Comparison of ENCODE assay signal across 17 mouse cellular contexts in genomic region chr8:44576993-44577392, GRCm38 (mm10).
DNase-seq lines count a peak whose midpoint lies in the region; ATAC-seq and TF ChIP-seq lines count a peak whose summit lies in the region.
"Had no signal": no experiment of that assay in that cellular context is flagged by ENCODE, and none has a peak within 500 bp of the region (broad histone marks: within the 10 kb centered on the region; RNA-seq: fewer than 3 reads in every experiment).

No protein-coding gene starts in this region.

- no peaks in the 10 kb centered on the region for H3K27me3 ChIP-seq in hindbrain, embryonic 14.5 days (ENCODE audit: control insufficient read depth, insufficient read depth, low read length)
- H3K27me3 ChIP-seq in hindbrain, embryonic 10.5 days (ENCODE audit: insufficient read depth, poor library complexity, severe bottlenecking): no peaks in the 10 kb centered on the region
- H3K27me3 ChIP-seq in hindbrain, postnatal 0 days (ENCODE audit: insufficient read depth, low read length): no peaks in the 10 kb centered on the region
- H3K27me3 ChIP-seq in kidney, adult 2 months (replicated peaks; ENCODE audit: control insufficient read depth, insufficient read depth, low read length): no peaks in the 10 kb centered on the region
- no peaks in the 10 kb centered on the region for H3K27me3 ChIP-seq in cerebellum, adult 2 months (ENCODE audit: control insufficient read depth, insufficient read depth, low read length)
- H3K27me3 ChIP-seq: embryonic facial prominence, embryonic 12.5 days; forebrain, embryonic 15.5 days had no signal

- ATAC-seq in hindbrain, embryonic 14.5 days (ENCODE audit: low FRiP score): no peak
- ATAC-seq in hindbrain, postnatal 0 days: no peak
- ATAC-seq: forebrain, embryonic 15.5 days; intestine, embryonic 16.5 days had no signal

- TF ChIP-seq CTCF in hindbrain, postnatal 0 days (IDR thresholded peaks at IDR 0.05; ENCODE audit: low read depth): no peak
- TF ChIP-seq CTCF in kidney, adult 2 months (conservative IDR thresholded peaks at IDR 0.05; ENCODE audit: insufficient read depth, insufficient read length, low read depth, low read length): no peak
- no peak for TF ChIP-seq CTCF in cerebellum, adult 2 months (IDR thresholded peaks at IDR 0.05; ENCODE audit: borderline replicate concordance, insufficient read depth, low read depth, low read length)

- H3K4me3 ChIP-seq in hindbrain, embryonic 14.5 days (replicated peaks; ENCODE audit: low read length): no peak overlapping the region
- H3K4me3 ChIP-seq in hindbrain, embryonic 10.5 days: no peak overlapping the region
- H3K4me3 ChIP-seq in hindbrain, postnatal 0 days (ENCODE audit: low read length): no peak overlapping the region
- no peak overlapping the region for H3K4me3 ChIP-seq in kidney, adult 2 months (ENCODE audit: insufficient read depth, low read depth, low read length)
- H3K4me3 ChIP-seq in cerebellum, adult 2 months (replicated peaks; ENCODE audit: insufficient read depth, low read depth, low read length): no peak overlapping the region
- H3K4me3 ChIP-seq: embryonic facial prominence, embryonic 12.5 days; forebrain, embryonic 15.5 days; heart, embryonic 10.5 days had no signal

- no peak overlapping the region for H3K27ac ChIP-seq in hindbrain, embryonic 14.5 days
- no peak overlapping the region for H3K27ac ChIP-seq in hindbrain, embryonic 10.5 days
- no peak overlapping the region for H3K27ac ChIP-seq in hindbrain, postnatal 0 days
- H3K27ac ChIP-seq in kidney, adult 2 months (ENCODE audit: insufficient read depth, low read depth, low read length): no peak overlapping the region
- H3K27ac ChIP-seq in cerebellum, adult 2 months (ENCODE audit: insufficient read depth, low read length): no peak overlapping the region
- H3K27ac ChIP-seq: embryonic facial prominence, embryonic 12.5 days; forebrain, embryonic 15.5 days; heart, embryonic 10.5 days had no signal

- no peak overlapping the region for H3K4me2 ChIP-seq in hindbrain, embryonic 14.5 days (replicated peaks)
- no peak overlapping the region for H3K4me2 ChIP-seq in hindbrain, postnatal 0 days (ENCODE audit: low read depth, low read length)
- H3K4me2 ChIP-seq: embryonic facial prominence, embryonic 12.5 days; forebrain, embryonic 15.5 days had no signal

- H3K9me3 ChIP-seq in hindbrain, embryonic 14.5 days (ENCODE audit: control insufficient read depth, low read length): no peaks in the 10 kb centered on the region
- no peaks in the 10 kb centered on the region for H3K9me3 ChIP-seq in hindbrain, embryonic 10.5 days
- H3K9me3 ChIP-seq in hindbrain, postnatal 0 days (ENCODE audit: low read length): no peaks in the 10 kb centered on the region
- H3K9me3 ChIP-seq: embryonic facial prominence, embryonic 12.5 days; forebrain, embryonic 15.5 days; heart, embryonic 10.5 days had no signal

- no peak overlapping the region for H3K9ac ChIP-seq in hindbrain, embryonic 14.5 days
- no peak overlapping the region for H3K9ac ChIP-seq in hindbrain, postnatal 0 days (replicated peaks; ENCODE audit: low read length)
- H3K9ac ChIP-seq: embryonic facial prominence, embryonic 12.5 days; forebrain, embryonic 15.5 days had no signal

- no peaks in the 10 kb centered on the region for H3K36me3 ChIP-seq in hindbrain, embryonic 14.5 days (replicated peaks; ENCODE audit: control insufficient read depth, insufficient read depth)
- no peaks in the 10 kb centered on the region for H3K36me3 ChIP-seq in hindbrain, embryonic 10.5 days
- no peaks in the 10 kb centered on the region for H3K36me3 ChIP-seq in hindbrain, postnatal 0 days (ENCODE audit: insufficient read depth, low read length)
- H3K36me3 ChIP-seq in kidney, adult 2 months (ENCODE audit: control insufficient read depth, insufficient read depth, low read length): no peaks in the 10 kb centered on the region
- H3K36me3 ChIP-seq: embryonic facial prominence, embryonic 12.5 days; forebrain, embryonic 15.5 days; heart, embryonic 10.5 days had no signal

- peak; percentile 38 for DNase-seq in hindbrain, embryonic 14.5 days (ENCODE audit: low spot score)
- DNase-seq in hindbrain, embryonic 10.5 days (ENCODE audit: low spot score): no peak
- DNase-seq in embryo, embryonic 10.5 days (ENCODE audit: low spot score): peak; percentile 24
- peak; percentile 33 for DNase-seq in hindbrain, postnatal 0 days (ENCODE audit: low spot score)
- no peak for DNase-seq in kidney, adult 2 months
- no peak for DNase-seq in cerebellum, adult 2 months
- DNase-seq: adrenal gland, adult 2 months; adrenal gland, postnatal 25 days; cerebellum, adult 8-10 months; gastrocnemius, postnatal 10 days; heart, adult 18-20 months; heart, postnatal 10 days; heart, postnatal 4 days had no signal

- 40% methylated on average over 5 of the region's 5 CpGs for WGBS in hindbrain, embryonic 14.5 days
- 70% methylated on average over 5 of the region's 5 CpGs for WGBS in hindbrain, embryonic 10.5 days
- WGBS in hindbrain, postnatal 0 days: 48% methylated on average over 5 of the region's 5 CpGs
- WGBS in kidney, adult 2 months: 70% methylated on average over 5 of the region's 5 CpGs
- 58% methylated on average over 5 of the region's 5 CpGs for WGBS in cerebellum, adult 2 months

- 0 out of 2 replicates have a peak, but pooled peaks cover 3% of the 10 kb centered on the region for H3K4me1 ChIP-seq in hindbrain, embryonic 14.5 days (replicated peaks; ENCODE audit: control insufficient read depth, insufficient read depth, low read length)
- H3K4me1 ChIP-seq in hindbrain, embryonic 10.5 days (replicated peaks): 0 out of 2 replicates have a peak, but pooled peaks cover 6% of the 10 kb centered on the region
- H3K4me1 ChIP-seq in hindbrain, postnatal 0 days (ENCODE audit: insufficient read depth, low read length): no peaks in the 10 kb centered on the region
- H3K4me1 ChIP-seq in kidney, adult 2 months (ENCODE audit: control insufficient read depth, insufficient read depth, low read length): no peaks in the 10 kb centered on the region
- no peaks in the 10 kb centered on the region for H3K4me1 ChIP-seq in cerebellum, adult 2 months (ENCODE audit: control insufficient read depth, insufficient read depth, low read length)
- H3K4me1 ChIP-seq: embryonic facial prominence, embryonic 12.5 days; forebrain, embryonic 15.5 days; heart, embryonic 10.5 days had no signal

- no peak for TF ChIP-seq POLR2A in kidney, adult 2 months (IDR thresholded peaks at IDR 0.05; ENCODE audit: low read depth, low read length)
- TF ChIP-seq POLR2A in cerebellum, adult 2 months (IDR thresholded peaks at IDR 0.05; ENCODE audit: borderline replicate concordance, insufficient read depth, low read length): no peak

Comparison
In these comparisons a context has a peak if more than half of its experiments do, and no peak if none do; other contexts are left out.
1. DNase-seq: peak in hindbrain, embryonic 14.5 days (single experiment), embryo, embryonic 10.5 days (single experiment) and hindbrain, postnatal 0 days (single experiment); none in hindbrain, embryonic 10.5 days (single experiment), kidney, adult 2 months (single experiment) and cerebellum, adult 2 months (0 of 2).